In genomic region chr11:73175612-73176011, GRCm38 (mm10) we compare ENCODE assay signal across 8 mouse cellular contexts. TPM values are rescaled to one million over a fixed set of nuclear protein-coding genes. Genes with fewer than 3 reads are reported as not detected.
A peak's percentile ranks its signal among the peaks of the same experiment; 100 is the strongest.
DNase-seq lines count a peak whose midpoint lies in the region; ATAC-seq lines count a peak whose summit lies in the region.

No protein-coding gene starts in this region.

- H3K4me1 ChIP-seq in heart, embryonic 13.5 days = peaks cover 54% of the 10 kb centered on the region
- H3K4me1 ChIP-seq in embryonic facial prominence, embryonic 14.5 days (ENCODE audit: control insufficient read depth, insufficient read depth, low read length) = peaks cover 19% of the 10 kb centered on the region
- H3K4me1 ChIP-seq in kidney, embryonic 15.5 days = peaks cover 44% of the 10 kb centered on the region

- peaks cover 50% of the 10 kb centered on the region for H3K36me3 ChIP-seq in heart, embryonic 13.5 days
- H3K36me3 ChIP-seq in embryonic facial prominence, embryonic 14.5 days (ENCODE audit: control insufficient read depth, insufficient read depth, low read length) = peaks cover 30% of the 10 kb centered on the region
- peaks cover 46% of the 10 kb centered on the region for H3K36me3 ChIP-seq in kidney, embryonic 15.5 days

- DNase-seq in heart, postnatal 4 days = no peak
- DNase-seq in embryonic facial prominence, embryonic 14.5 days (ENCODE audit: low spot score) = peak; percentile 33
- peak; percentile 52 for DNase-seq in lung, postnatal 14 days
- DNase-seq in right cerebral cortex, postnatal 4 days = no peak
- DNase-seq in Muller cell, postnatal 12 days (ENCODE audit: inconsistent ontology term) = no peak
- DNase-seq in gastrocnemius, postnatal 25 days = no peak

- peak overlapping the region; percentile 99 for H3K4me3 ChIP-seq in heart, embryonic 13.5 days
- H3K4me3 ChIP-seq in embryonic facial prominence, embryonic 14.5 days (ENCODE audit: low read depth, low read length) = peak overlapping the region; percentile 97
- peak overlapping the region; percentile 83 for H3K4me3 ChIP-seq in kidney, embryonic 15.5 days (replicated peaks)

- H3K4me2 ChIP-seq in heart, embryonic 13.5 days = peak overlapping the region; percentile 90
- H3K4me2 ChIP-seq in embryonic facial prominence, embryonic 14.5 days (ENCODE audit: low read depth, low read length) = peak overlapping the region; percentile 71
- peak overlapping the region; percentile 72 for H3K4me2 ChIP-seq in kidney, embryonic 15.5 days

- 39% methylated on average over 8 of the region's 8 CpGs for WGBS in heart, embryonic 13.5 days
- WGBS in embryonic facial prominence, embryonic 14.5 days = 37% methylated on average over 8 of the region's 8 CpGs
- WGBS in kidney, embryonic 15.5 days = 34% methylated on average over 8 of the region's 8 CpGs

- no peaks in the 10 kb centered on the region for H3K27me3 ChIP-seq in heart, embryonic 13.5 days (replicated peaks)
- H3K27me3 ChIP-seq in embryonic facial prominence, embryonic 14.5 days (replicated peaks; ENCODE audit: control insufficient read depth, insufficient read depth, low read length) = no peaks in the 10 kb centered on the region
- no peaks in the 10 kb centered on the region for H3K27me3 ChIP-seq in kidney, embryonic 15.5 days

- 0 out of 2 replicates have a peak overlapping the region, but pooled peaks have one; percentile 87 for H3K27ac ChIP-seq in heart, embryonic 13.5 days (replicated peaks)
- H3K27ac ChIP-seq in embryonic facial prominence, embryonic 14.5 days (replicated peaks; ENCODE audit: low read depth, low read length) = no peak overlapping the region
- peak overlapping the region; percentile 97 for H3K27ac ChIP-seq in kidney, embryonic 15.5 days

- H3K9me3 ChIP-seq in heart, embryonic 13.5 days = no peaks in the 10 kb centered on the region
- H3K9me3 ChIP-seq in embryonic facial prominence, embryonic 14.5 days (ENCODE audit: control insufficient read depth, low read length) = no peaks in the 10 kb centered on the region
- H3K9me3 ChIP-seq in kidney, embryonic 15.5 days (replicated peaks) = no peaks in the 10 kb centered on the region

- H3K9ac ChIP-seq in heart, embryonic 13.5 days = peak overlapping the region; percentile 97
- peak overlapping the region; percentile 93 for H3K9ac ChIP-seq in embryonic facial prominence, embryonic 14.5 days (ENCODE audit: low read depth, low read length)
- peak overlapping the region; percentile 78 for H3K9ac ChIP-seq in kidney, embryonic 15.5 days

- ATAC-seq in heart, embryonic 13.5 days (ENCODE audit: extremely low read depth, insufficient number of reproducible peaks, low FRiP score, low TSS enrichment) = no peak
- no peak for ATAC-seq in embryonic facial prominence, embryonic 14.5 days (ENCODE audit: low read depth)
- ATAC-seq in kidney, embryonic 15.5 days (replicated peaks; ENCODE audit: low FRiP score) = no peak

RNA-seq across cellular contexts. Expression of gene Emc6, which starts 1.2 kb away (rescaled TPM):
- polyA plus RNA-seq in heart, embryonic 13.5 days (2015; fragmentation: Nextera tagmentation; extraction: Ambion mirVana) = 93.0 and 101 TPM in 2 replicates
- 10 to 100 TPM; 66.3 to 67.9 TPM for total RNA-seq in heart, postnatal 4 days (2021)
- polyA plus RNA-seq in embryonic facial prominence, embryonic 14.5 days (2014; fragmentation: Nextera tagmentation; extraction: Ambion mirVana) = 107 and 111 TPM in 2 replicates
- polyA plus RNA-seq in kidney, embryonic 15.5 days (2015; fragmentation: Nextera tagmentation; extraction: Ambion mirVana) = 121 and 131 TPM in 2 replicates
- 10 to 100 TPM; 77.8 to 87.8 TPM for total RNA-seq in gastrocnemius, postnatal 25 days (2021)

RNA-seq across cellular contexts. Expression of gene Tax1bp3, which starts 1.3 kb away (rescaled TPM):
- 236 and 262 TPM in 2 replicates for polyA plus RNA-seq in heart, embryonic 13.5 days (2015; fragmentation: Nextera tagmentation; extraction: Ambion mirVana)
- 100 to 1,000 TPM; 109 to 112 TPM for total RNA-seq in heart, postnatal 4 days (2021)
- 188 and 213 TPM in 2 replicates for polyA plus RNA-seq in embryonic facial prominence, embryonic 14.5 days (2014; fragmentation: Nextera tagmentation; extraction: Ambion mirVana)
- 202 and 204 TPM in 2 replicates for polyA plus RNA-seq in kidney, embryonic 15.5 days (2015; fragmentation: Nextera tagmentation; extraction: Ambion mirVana)
- 10 to 100 TPM; 10.1 to 15.2 TPM for total RNA-seq in gastrocnemius, postnatal 25 days (2021)

RNA-seq across cellular contexts. Expression of gene P2rx5, which starts 15.4 kb away (rescaled TPM):
- polyA plus RNA-seq in heart, embryonic 13.5 days (2015; fragmentation: Nextera tagmentation; extraction: Ambion mirVana) = 1.1 and 2.0 TPM in 2 replicates
- total RNA-seq in heart, postnatal 4 days (2021) = 1 to 10 TPM; 3.9 to 5.0 TPM
- polyA plus RNA-seq in embryonic facial prominence, embryonic 14.5 days (2014; fragmentation: Nextera tagmentation; extraction: Ambion mirVana) = 1.8 and 2.6 TPM in 2 replicates
- 0.47 and 0.50 TPM in 2 replicates for polyA plus RNA-seq in kidney, embryonic 15.5 days (2015; fragmentation: Nextera tagmentation; extraction: Ambion mirVana)
- 1 to 10 TPM; 8.7 to 9.7 TPM for total RNA-seq in gastrocnemius, postnatal 25 days (2021)

RNA-seq across cellular contexts. Expression of gene Ctns, which starts 23.2 kb away (rescaled TPM):
- 11.0 and 11.7 TPM in 2 replicates for polyA plus RNA-seq in heart, embryonic 13.5 days (2015; fragmentation: Nextera tagmentation; extraction: Ambion mirVana)
- 1 to 10 TPM; 8.4 to 8.7 TPM for total RNA-seq in heart, postnatal 4 days (2021)
- polyA plus RNA-seq in embryonic facial prominence, embryonic 14.5 days (2014; fragmentation: Nextera tagmentation; extraction: Ambion mirVana) = 18.8 and 22.0 TPM in 2 replicates
- polyA plus RNA-seq in kidney, embryonic 15.5 days (2015; fragmentation: Nextera tagmentation; extraction: Ambion mirVana) = 17.7 and 18.2 TPM in 2 replicates
- 1 to 10 TPM; 5.6 to 7.4 TPM for total RNA-seq in gastrocnemius, postnatal 25 days (2021)

RNA-seq across cellular contexts. Expression of gene Shpk, which starts 23.6 kb away (rescaled TPM):
- polyA plus RNA-seq in heart, embryonic 13.5 days (2015; fragmentation: Nextera tagmentation; extraction: Ambion mirVana) = 0.56 and 0.60 TPM in 2 replicates
- 1 to 10 TPM in 1 of 2 experiments, under 1 TPM in 1; 0.95 to 1.1 TPM for total RNA-seq in heart, postnatal 4 days (2021)
- polyA plus RNA-seq in embryonic facial prominence, embryonic 14.5 days (2014; fragmentation: Nextera tagmentation; extraction: Ambion mirVana) = 1.6 and 2.8 TPM in 2 replicates
- polyA plus RNA-seq in kidney, embryonic 15.5 days (2015; fragmentation: Nextera tagmentation; extraction: Ambion mirVana) = 1.5 and 1.7 TPM in 2 replicates
- 1 to 10 TPM in 1 of 2 experiments, under 1 TPM in 1; 0.59 to 1.0 TPM for total RNA-seq in gastrocnemius, postnatal 25 days (2021)

Comparison
In these comparisons a context has a peak if more than half of its experiments do, and no peak if none do; other contexts are left out.
1. DNase-seq: peak in embryonic facial prominence, embryonic 14.5 days (single experiment) and lung, postnatal 14 days (single experiment); none in heart, postnatal 4 days (single experiment), right cerebral cortex, postnatal 4 days (single experiment), Muller cell, postnatal 12 days (single experiment) and gastrocnemius, postnatal 25 days (single experiment).
2. Peak in every context shown above with its lines, with median percentiles within 50 percentile points of each other: H3K4me2 ChIP-seq, H3K4me3 ChIP-seq and H3K9ac ChIP-seq.